13 mouse cellular contexts compared by ENCODE assay signal in the genomic region with DNA sequence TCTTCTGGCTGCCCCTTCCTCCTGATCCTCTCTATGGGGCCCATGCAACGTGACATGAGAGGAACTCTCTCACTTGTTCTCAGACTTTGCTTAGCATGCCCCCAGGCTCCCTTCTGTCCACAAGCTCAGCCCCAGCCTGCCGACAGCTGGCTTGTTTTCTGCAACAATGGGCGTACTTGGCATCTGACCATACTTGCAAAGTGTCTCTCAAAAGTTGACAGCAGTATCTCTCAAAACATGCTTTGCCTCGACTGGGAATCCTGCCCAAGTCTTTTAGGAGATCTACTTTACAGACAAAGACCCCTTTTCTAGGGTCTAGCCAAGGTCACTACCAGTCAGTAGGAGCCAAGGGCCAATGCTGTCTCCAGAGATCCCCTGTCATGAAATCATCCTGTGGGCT. TPM values are rescaled to one million over a fixed set of nuclear protein-coding genes. Genes with fewer than 3 reads are reported as not detected.
A peak's percentile ranks its signal among the peaks of the same experiment; 100 is the strongest.
DNase-seq lines count a peak whose midpoint lies in the region; ATAC-seq and TF ChIP-seq lines count a peak whose summit lies in the region.
"Had no signal": no experiment of that assay in that cellular context is flagged by ENCODE, and none has a peak within 500 bp of the region (broad histone marks: within the 10 kb centered on the region; RNA-seq: fewer than 3 reads in every experiment).

No protein-coding gene starts in this region.

- no peak for ATAC-seq in heart, embryonic 13.5 days (ENCODE audit: extremely low read depth, insufficient number of reproducible peaks, low FRiP score, low TSS enrichment)
- no peak for ATAC-seq in kidney, embryonic 16.5 days (ENCODE audit: low FRiP score, low TSS enrichment)
- ATAC-seq in forebrain, postnatal 0 days, result 0 out of 2 replicates have a peak, but pooled peaks have one; percentile 27

- H3K36me3 ChIP-seq in heart, embryonic 13.5 days, result peaks cover 97% of the 10 kb centered on the region
- peaks cover 42% of the 10 kb centered on the region for H3K36me3 ChIP-seq in kidney, embryonic 16.5 days (ENCODE audit: insufficient read depth, low read length)
- peaks cover 82% of the 10 kb centered on the region for H3K36me3 ChIP-seq in forebrain, postnatal 0 days (ENCODE audit: insufficient read depth)

- intact Hi-C loops in heart, postnatal 25 days (cut with DNase I), result no loop called here

- H3K4me2 ChIP-seq in heart, embryonic 13.5 days, result no peak overlapping the region
- no peak overlapping the region for H3K4me2 ChIP-seq in kidney, embryonic 16.5 days (replicated peaks; ENCODE audit: low read depth, low read length)
- H3K4me2 ChIP-seq in forebrain, postnatal 0 days (ENCODE audit: low read depth), result no peak overlapping the region

- no peak for DNase-seq in heart, postnatal 25 days (ENCODE audit: low spot score)
- DNase-seq in kidney, postnatal 14 days, result peak; percentile 28
- peak; percentile 41 for DNase-seq in forebrain, postnatal 0 days
- peak; percentile 71 for DNase-seq in lung, postnatal 14 days
- no peak for DNase-seq in thymus, postnatal 0 days (ENCODE audit: low spot score)
- DNase-seq: adrenal gland, postnatal 14 days; liver had no signal

- TF ChIP-seq CTCF in forebrain, postnatal 0 days (IDR thresholded peaks at IDR 0.05; ENCODE audit: low read depth), result no peak

- peak overlapping the region; percentile 56 for H3K27ac ChIP-seq in heart, embryonic 13.5 days (replicated peaks)
- no peak overlapping the region for H3K27ac ChIP-seq in kidney, embryonic 16.5 days (ENCODE audit: low read length)
- no peak overlapping the region for H3K27ac ChIP-seq in forebrain, postnatal 0 days (ENCODE audit: low read depth, low read length)
- H3K27ac ChIP-seq: layer of hippocampus, adult 2 months had no signal

- H3K4me1 ChIP-seq in heart, embryonic 13.5 days, result peaks cover 6% of the 10 kb centered on the region; the same call in 1 of the 2 replicates
- peaks cover 4% of the 10 kb centered on the region; the same call in 1 of the 2 replicates for H3K4me1 ChIP-seq in kidney, embryonic 16.5 days (ENCODE audit: insufficient read depth, low read length)
- H3K4me1 ChIP-seq in forebrain, postnatal 0 days (ENCODE audit: insufficient read depth), result no peaks in the 10 kb centered on the region

- H3K4me3 ChIP-seq in heart, embryonic 13.5 days, result no peak overlapping the region
- no peak overlapping the region for H3K4me3 ChIP-seq in kidney, embryonic 16.5 days (ENCODE audit: low read length)
- no peak overlapping the region for H3K4me3 ChIP-seq in forebrain, postnatal 0 days (ENCODE audit: low read depth, low read length)
- H3K4me3 ChIP-seq: layer of hippocampus, adult 2 months had no signal

- H3K9me3 ChIP-seq in heart, embryonic 13.5 days, result no peaks in the 10 kb centered on the region
- H3K9me3 ChIP-seq in kidney, embryonic 16.5 days (ENCODE audit: low read length), result no peaks in the 10 kb centered on the region
- no peaks in the 10 kb centered on the region for H3K9me3 ChIP-seq in forebrain, postnatal 0 days (ENCODE audit: low read length)
- H3K9me3 ChIP-seq: G1E had no signal

- WGBS in heart, embryonic 13.5 days, result 48% methylated on average over 4 of the region's 4 CpGs
- 79% methylated on average over 4 of the region's 4 CpGs for WGBS in kidney, embryonic 16.5 days
- WGBS in forebrain, postnatal 0 days, result 27% methylated on average over 4 of the region's 4 CpGs

- H3K27me3 ChIP-seq in heart, embryonic 13.5 days (replicated peaks), result no peaks in the 10 kb centered on the region
- H3K27me3 ChIP-seq in kidney, embryonic 16.5 days (ENCODE audit: insufficient read depth, low read length), result no peaks in the 10 kb centered on the region
- H3K27me3 ChIP-seq in forebrain, postnatal 0 days (ENCODE audit: insufficient read depth, low read length), result no peaks in the 10 kb centered on the region

- no peak overlapping the region for H3K9ac ChIP-seq in heart, embryonic 13.5 days
- no peak overlapping the region for H3K9ac ChIP-seq in kidney, embryonic 16.5 days (replicated peaks; ENCODE audit: low read length)
- H3K9ac ChIP-seq in forebrain, postnatal 0 days, result no peak overlapping the region

RNA-seq across cellular contexts. Expression of gene Dguok, which starts 20.9 kb away (rescaled TPM):
- polyA plus RNA-seq in heart, embryonic 13.5 days (2015; fragmentation: Nextera tagmentation; extraction: Ambion mirVana), result 54.0 and 55.2 TPM in 2 replicates
- total RNA-seq in heart, postnatal 25 days (2021), result 10 to 100 TPM; 32.8 to 35.2 TPM
- 85.8 and 95.8 TPM in 2 replicates for polyA plus RNA-seq in kidney, embryonic 16.5 days (2015; fragmentation: Nextera tagmentation; extraction: Ambion mirVana)
- total RNA-seq in forebrain, postnatal 0 days (2014; rRNA removed), result 35.3 and 44.5 TPM in 2 replicates
- polyA plus RNA-seq in forebrain, postnatal 0 days (2015; fragmentation: Nextera tagmentation; extraction: Ambion mirVana), result 47.8 and 52.1 TPM in 2 replicates
- polyA plus RNA-seq in thymus, postnatal 0 days (2015; fragmentation: Nextera tagmentation; extraction: Ambion mirVana), result 71.6 and 81.6 TPM in 2 replicates

RNA-seq across cellular contexts. Expression of gene Tet3, which starts 27.0 kb away (rescaled TPM):
- 27.7 and 30.6 TPM in 2 replicates for polyA plus RNA-seq in heart, embryonic 13.5 days (2015; fragmentation: Nextera tagmentation; extraction: Ambion mirVana)
- 10 to 100 TPM; 32.6 to 40.8 TPM for total RNA-seq in heart, postnatal 25 days (2021)
- polyA plus RNA-seq in kidney, embryonic 16.5 days (2015; fragmentation: Nextera tagmentation; extraction: Ambion mirVana), result 48.9 and 65.3 TPM in 2 replicates
- total RNA-seq in forebrain, postnatal 0 days (2014; rRNA removed), result 23.2 and 27.7 TPM in 2 replicates
- polyA plus RNA-seq in forebrain, postnatal 0 days (2015; fragmentation: Nextera tagmentation; extraction: Ambion mirVana), result 38.0 and 49.4 TPM in 2 replicates
- polyA plus RNA-seq in thymus, postnatal 0 days (2015; fragmentation: Nextera tagmentation; extraction: Ambion mirVana), result 19.7 and 24.1 TPM in 2 replicates

RNA-seq across cellular contexts. Expression of gene Actg2, which starts 50.2 kb away (rescaled TPM):
- polyA plus RNA-seq in heart, embryonic 13.5 days (2015; fragmentation: Nextera tagmentation; extraction: Ambion mirVana), result 15.2 and 20.7 TPM in 2 replicates
- 1 to 10 TPM; 1.6 to 2.2 TPM for total RNA-seq in heart, postnatal 25 days (2021)
- polyA plus RNA-seq in kidney, embryonic 16.5 days (2015; fragmentation: Nextera tagmentation; extraction: Ambion mirVana), result 21.2 and 182 TPM in 2 replicates
- total RNA-seq in forebrain, postnatal 0 days (2014; rRNA removed), result 0.38 and 2.2 TPM in 2 replicates
- polyA plus RNA-seq in forebrain, postnatal 0 days (2015; fragmentation: Nextera tagmentation; extraction: Ambion mirVana), result 1.0 and 1.6 TPM in 2 replicates
- 1.6 and 2.1 TPM in 2 replicates for polyA plus RNA-seq in thymus, postnatal 0 days (2015; fragmentation: Nextera tagmentation; extraction: Ambion mirVana)
- total RNA-seq: layer of hippocampus, adult 2 months; monocyte, adult 5-6 weeks; neutrophil, adult 5-6 weeks had no signal
- polyA plus RNA-seq: G1E had no signal

Comparison
In these comparisons a context has a peak if more than half of its experiments do, and no peak if none do; other contexts are left out.
1. DNase-seq: peak in kidney, postnatal 14 days (single experiment), forebrain, postnatal 0 days (single experiment) and lung, postnatal 14 days (single experiment); none in heart, postnatal 25 days (single experiment) and thymus, postnatal 0 days (single experiment).